ENCODE assay signal across 14 mouse cellular contexts in genomic region chr10:87448257-87448656, GRCm38 (mm10). TPM values are rescaled to one million over a fixed set of nuclear protein-coding genes. Genes with fewer than 3 reads are reported as not detected.
A peak's percentile ranks its signal among the peaks of the same experiment; 100 is the strongest.
DNase-seq lines count a peak whose midpoint lies in the region; ATAC-seq lines count a peak whose summit lies in the region.
"Had no signal": no experiment of that assay in that cellular context is flagged by ENCODE, and none has a peak within 500 bp of the region (broad histone marks: within the 10 kb centered on the region; RNA-seq: fewer than 3 reads in every experiment).

No protein-coding gene starts in this region.

- DNase-seq in embryo, embryonic 10 days (ENCODE audit: low spot score) = peak; percentile 15
- DNase-seq in embryo, embryonic 10.5 days (ENCODE audit: low spot score) = no peak
- DNase-seq in limb, embryonic 10.5 days (ENCODE audit: low spot score) = no peak
- DNase-seq in gastrocnemius, postnatal 36 days = no peak
- DNase-seq in adipocyte (ENCODE audit: low spot score) = no peak
- DNase-seq in adrenal gland, adult 2 months = no peak
- DNase-seq: adrenal gland, postnatal 14 days; gastrocnemius, postnatal 10 days; kidney, postnatal 10 days; liver, embryonic 13.5 days; lung, postnatal 10 days; thymus, adult 18-20 months had no signal

- H3K9ac ChIP-seq in forebrain, embryonic 15.5 days (replicated peaks) = no peak overlapping the region
- no peak overlapping the region for H3K9ac ChIP-seq in neural tube, embryonic 12.5 days
- H3K9ac ChIP-seq: liver, embryonic 13.5 days had no signal

- H3K27ac ChIP-seq in forebrain, embryonic 15.5 days (replicated peaks) = peak overlapping the region; percentile 87
- peak overlapping the region; percentile 75 for H3K27ac ChIP-seq in limb, embryonic 10.5 days
- H3K27ac ChIP-seq in neural tube, embryonic 12.5 days = no peak overlapping the region; the same call in 1 of the 2 replicates
- H3K27ac ChIP-seq: liver, embryonic 13.5 days had no signal

- no peaks in the 10 kb centered on the region for H3K9me3 ChIP-seq in forebrain, embryonic 15.5 days
- no peaks in the 10 kb centered on the region for H3K9me3 ChIP-seq in limb, embryonic 10.5 days (replicated peaks)
- no peaks in the 10 kb centered on the region for H3K9me3 ChIP-seq in neural tube, embryonic 12.5 days
- H3K9me3 ChIP-seq: liver, embryonic 13.5 days had no signal

- no peak for ATAC-seq in forebrain, embryonic 15.5 days (replicated peaks)
- ATAC-seq in neural tube, embryonic 12.5 days (ENCODE audit: low FRiP score, low read depth) = no peak

- intact Hi-C loops in gastrocnemius, postnatal 36 days (cut with DNase I) = no loop called here

- WGBS in forebrain, embryonic 15.5 days = 6% methylated on average over 5 of the region's 5 CpGs
- WGBS in limb, embryonic 10.5 days = 47% methylated on average over 5 of the region's 5 CpGs
- WGBS in neural tube, embryonic 12.5 days = 20% methylated on average over 5 of the region's 5 CpGs

- H3K4me3 ChIP-seq in forebrain, embryonic 15.5 days = no peak overlapping the region
- no peak overlapping the region; the same call in 1 of the 2 replicates for H3K4me3 ChIP-seq in limb, embryonic 10.5 days
- H3K4me3 ChIP-seq in neural tube, embryonic 12.5 days = no peak overlapping the region
- H3K4me3 ChIP-seq: liver, embryonic 13.5 days had no signal

- no peaks in the 10 kb centered on the region for H3K36me3 ChIP-seq in forebrain, embryonic 15.5 days
- H3K36me3 ChIP-seq in limb, embryonic 10.5 days = no peaks in the 10 kb centered on the region
- no peaks in the 10 kb centered on the region for H3K36me3 ChIP-seq in neural tube, embryonic 12.5 days
- H3K36me3 ChIP-seq: liver, embryonic 13.5 days had no signal

- peak overlapping the region; percentile 41; the same call in 1 of the 2 replicates for H3K4me2 ChIP-seq in forebrain, embryonic 15.5 days (replicated peaks)
- H3K4me2 ChIP-seq in neural tube, embryonic 12.5 days (replicated peaks) = peak overlapping the region; percentile 46
- H3K4me2 ChIP-seq: liver, embryonic 13.5 days had no signal

- no peaks in the 10 kb centered on the region for H3K27me3 ChIP-seq in forebrain, embryonic 15.5 days
- no peaks in the 10 kb centered on the region for H3K27me3 ChIP-seq in limb, embryonic 10.5 days (ENCODE audit: low read depth, poor library complexity, severe bottlenecking)
- H3K27me3 ChIP-seq in neural tube, embryonic 12.5 days (replicated peaks) = no peaks in the 10 kb centered on the region
- H3K27me3 ChIP-seq: liver, embryonic 13.5 days had no signal

- peaks cover 41% of the 10 kb centered on the region for H3K4me1 ChIP-seq in forebrain, embryonic 15.5 days
- H3K4me1 ChIP-seq in limb, embryonic 10.5 days = peaks cover 15% of the 10 kb centered on the region
- H3K4me1 ChIP-seq in neural tube, embryonic 12.5 days = peaks cover 22% of the 10 kb centered on the region
- H3K4me1 ChIP-seq: liver, embryonic 13.5 days had no signal

RNA-seq across cellular contexts. Expression of gene Ascl1, which starts 45.2 kb away (rescaled TPM):
- polyA plus RNA-seq in forebrain, embryonic 15.5 days (2015; fragmentation: Nextera tagmentation; extraction: Ambion mirVana) = 24.2 and 25.8 TPM in 2 replicates
- polyA plus RNA-seq in limb, embryonic 10.5 days (2016; fragmentation: Nextera tagmentation; extraction: Ambion mirVana) = 0.14 and 0.15 TPM in 2 replicates
- polyA plus RNA-seq in neural tube, embryonic 12.5 days (2016; fragmentation: Nextera tagmentation; extraction: Ambion mirVana) = 53.7 and 66.1 TPM in 2 replicates
- not detected for total RNA-seq in gastrocnemius, postnatal 36 days (2021)
- 1 to 10 TPM in 1 of 2 experiments, under 1 TPM in 1; 0.58 to 1.8 TPM for total RNA-seq in adrenal gland, adult 2 months (2021)
- polyA plus RNA-seq in adrenal gland, adult 2 months (2012; rRNA removed) = 1.8 and 2.1 TPM in 2 replicates
- total RNA-seq: gastrocnemius, postnatal 10 days had no signal
- polyA plus RNA-seq: liver, embryonic 13.5 days had no signal
